Mouse (Mus musculus): ENCODE data around the gene Slc5a10. TPM values are rescaled to one million over a fixed set of nuclear protein-coding genes. Genes with fewer than 3 reads are reported as not detected.
A peak's percentile ranks its signal among the peaks of the same experiment; 100 is the strongest.

Gene Slc5a10
- polyA plus RNA-seq, 1 experiment from 2014 or later, result 0.09 TPM

GRCm38 (mm10) chr11:61671781-61672383, 48.7 kb downstream of the Slc5a10 start:
- ATAC-seq (ENCODE audit: low FRiP score) (no peak), DNase-seq (ENCODE audit: low spot score) (no peak)
- Histone ChIP-seq H3K4me3 (ENCODE audit: low read depth, low read length) (no peak overlapping the region), H3K4me1 (replicated peaks; ENCODE audit: control insufficient read depth, insufficient read depth, low read length) (peaks cover 5% of the 10 kb centered on the region), H3K27me3 (ENCODE audit: control insufficient read depth, insufficient read depth, low read length) (no peaks in the 10 kb centered on the region; the same call in 1 of the 2 replicates), H3K4me2 (replicated peaks; ENCODE audit: low read depth, low read length) (no peak overlapping the region), H3K27ac (ENCODE audit: low read depth, low read length) (no peak overlapping the region), H3K9me3 (ENCODE audit: control insufficient read depth, low read length) (no peaks in the 10 kb centered on the region), H3K9ac (ENCODE audit: low read depth, low read length) (no peak overlapping the region), H3K36me3 (ENCODE audit: control insufficient read depth, insufficient read depth, low read length) (no peaks in the 10 kb centered on the region)
- 65% methylated on average over 19 of the region's 19 CpGs for WGBS

- H3K4me1 ChIP-seq (replicated peaks; ENCODE audit: control insufficient read depth, insufficient read depth, low read length), result no peaks in the 10 kb centered on the region; the same call in 1 of the 2 replicates
- no peaks in the 10 kb centered on the region for H3K9me3 ChIP-seq (ENCODE audit: control insufficient read depth, low read length)
- H3K36me3 ChIP-seq (ENCODE audit: control insufficient read depth, insufficient read depth, low read length), result no peaks in the 10 kb centered on the region
- H3K27ac ChIP-seq (ENCODE audit: low read depth, low read length), result no peak overlapping the region
- WGBS, result 80% methylated on average over 14 of the region's 14 CpGs
- no peaks in the 10 kb centered on the region; the same call in 1 of the 2 replicates for H3K27me3 ChIP-seq (ENCODE audit: control insufficient read depth, insufficient read depth, low read length)
- H3K4me3 ChIP-seq (ENCODE audit: low read depth, low read length), result no peak overlapping the region
- H3K4me2 ChIP-seq (replicated peaks; ENCODE audit: low read depth, low read length), result no peak overlapping the region
- no peak for DNase-seq (ENCODE audit: low spot score)
- no peak for ATAC-seq (ENCODE audit: low FRiP score)
- H3K9ac ChIP-seq (ENCODE audit: low read depth, low read length), result no peak overlapping the region
These were observed 50.8 kb downstream of the Slc5a10 start for GRCm38 (mm10) chr11:61669492-61670490.

- no peak overlapping the region for H3K4me2 ChIP-seq (replicated peaks; ENCODE audit: low read depth, low read length)
- ATAC-seq (ENCODE audit: low FRiP score), result no peak
- DNase-seq (ENCODE audit: low spot score), result no peak
- H3K27ac ChIP-seq (ENCODE audit: low read depth, low read length), result no peak overlapping the region
- WGBS, result 85% methylated on average over 5 of the region's 5 CpGs
- no peaks in the 10 kb centered on the region for H3K9me3 ChIP-seq (ENCODE audit: control insufficient read depth, low read length)
- H3K36me3 ChIP-seq (ENCODE audit: control insufficient read depth, insufficient read depth, low read length), result no peaks in the 10 kb centered on the region
- H3K4me1 ChIP-seq (replicated peaks; ENCODE audit: control insufficient read depth, insufficient read depth, low read length), result no peaks in the 10 kb centered on the region
- no peak overlapping the region for H3K9ac ChIP-seq (ENCODE audit: low read depth, low read length)
- H3K4me3 ChIP-seq (ENCODE audit: low read depth, low read length), result no peak overlapping the region
- H3K27me3 ChIP-seq (ENCODE audit: control insufficient read depth, insufficient read depth, low read length), result no peaks in the 10 kb centered on the region; the same call in 1 of the 2 replicates
These were observed 52.8 kb downstream of the Slc5a10 start for GRCm38 (mm10) chr11:61667782-61668181.

- H3K4me2 ChIP-seq (replicated peaks; ENCODE audit: low read depth, low read length), result no peak overlapping the region
- H3K9me3 ChIP-seq (ENCODE audit: control insufficient read depth, low read length), result no peaks in the 10 kb centered on the region
- no peaks in the 10 kb centered on the region for H3K27me3 ChIP-seq (ENCODE audit: control insufficient read depth, insufficient read depth, low read length)
- H3K4me3 ChIP-seq (ENCODE audit: low read depth, low read length), result no peak overlapping the region
- no peaks in the 10 kb centered on the region for H3K36me3 ChIP-seq (ENCODE audit: control insufficient read depth, insufficient read depth, low read length)
- DNase-seq (ENCODE audit: low spot score) (no peak), ATAC-seq (ENCODE audit: low FRiP score) (no peak)
- WGBS, result 77% methylated on average over 5 of the region's 5 CpGs
- no peak overlapping the region for H3K9ac ChIP-seq (ENCODE audit: low read depth, low read length)
- no peaks in the 10 kb centered on the region for H3K4me1 ChIP-seq (replicated peaks; ENCODE audit: control insufficient read depth, insufficient read depth, low read length)
- H3K27ac ChIP-seq (ENCODE audit: low read depth, low read length), result no peak overlapping the region
These were observed 53.4 kb downstream of the Slc5a10 start for GRCm38 (mm10) chr11:61667248-61667647.

- H3K36me3 ChIP-seq (ENCODE audit: control insufficient read depth, insufficient read depth, low read length), result no peaks in the 10 kb centered on the region
- no peak overlapping the region for H3K9ac ChIP-seq (ENCODE audit: low read depth, low read length)
- no peak overlapping the region for H3K4me3 ChIP-seq (ENCODE audit: low read depth, low read length)
- no peaks in the 10 kb centered on the region for H3K27me3 ChIP-seq (ENCODE audit: control insufficient read depth, insufficient read depth, low read length)
- H3K4me1 ChIP-seq (replicated peaks; ENCODE audit: control insufficient read depth, insufficient read depth, low read length), result no peaks in the 10 kb centered on the region
- H3K4me2 ChIP-seq (replicated peaks; ENCODE audit: low read depth, low read length), result no peak overlapping the region
- peak; percentile 61 for DNase-seq (ENCODE audit: low spot score)
- no peak overlapping the region for H3K27ac ChIP-seq (ENCODE audit: low read depth, low read length)
- WGBS, result 46% methylated on average over 7 of the region's 7 CpGs
- no peaks in the 10 kb centered on the region for H3K9me3 ChIP-seq (ENCODE audit: control insufficient read depth, low read length)
- ATAC-seq (ENCODE audit: low FRiP score), result no peak
These were observed 54.4 kb downstream of the Slc5a10 start for GRCm38 (mm10) chr11:61665991-61666799.

GRCm38 (mm10) chr11:61665401-61665800, 55.2 kb downstream of the Slc5a10 start:
- H3K9ac ChIP-seq (ENCODE audit: low read depth, low read length), result no peak overlapping the region
- no peak overlapping the region for H3K4me3 ChIP-seq (ENCODE audit: low read depth, low read length)
- H3K36me3 ChIP-seq (ENCODE audit: control insufficient read depth, insufficient read depth, low read length), result no peaks in the 10 kb centered on the region
- no peaks in the 10 kb centered on the region for H3K4me1 ChIP-seq (replicated peaks; ENCODE audit: control insufficient read depth, insufficient read depth, low read length)
- H3K4me2 ChIP-seq (replicated peaks; ENCODE audit: low read depth, low read length), result no peak overlapping the region
- H3K27ac ChIP-seq (ENCODE audit: low read depth, low read length), result no peak overlapping the region
- ATAC-seq (ENCODE audit: low FRiP score), result no peak
- 84% methylated on average over 4 of the region's 4 CpGs for WGBS
- no peaks in the 10 kb centered on the region for H3K27me3 ChIP-seq (ENCODE audit: control insufficient read depth, insufficient read depth, low read length)
- DNase-seq (ENCODE audit: low spot score), result no peak
- H3K9me3 ChIP-seq (ENCODE audit: control insufficient read depth, low read length), result no peaks in the 10 kb centered on the region

GRCm38 (mm10) chr11:61662189-61662588, 58.4 kb downstream of the Slc5a10 start:
- H3K9ac ChIP-seq (ENCODE audit: low read depth, low read length), result no peak overlapping the region
- H3K27ac ChIP-seq (ENCODE audit: low read depth, low read length), result no peak overlapping the region
- no peak overlapping the region for H3K4me2 ChIP-seq (replicated peaks; ENCODE audit: low read depth, low read length)
- DNase-seq (ENCODE audit: low spot score) (no peak), ATAC-seq (ENCODE audit: low FRiP score) (no peak)
- no peak overlapping the region for H3K4me3 ChIP-seq (ENCODE audit: low read depth, low read length)
- H3K9me3 ChIP-seq (ENCODE audit: control insufficient read depth, low read length), result no peaks in the 10 kb centered on the region
- no peaks in the 10 kb centered on the region for H3K4me1 ChIP-seq (replicated peaks; ENCODE audit: control insufficient read depth, insufficient read depth, low read length)
- no peaks in the 10 kb centered on the region for H3K27me3 ChIP-seq (ENCODE audit: control insufficient read depth, insufficient read depth, low read length)
- no peaks in the 10 kb centered on the region for H3K36me3 ChIP-seq (ENCODE audit: control insufficient read depth, insufficient read depth, low read length)
- WGBS, result 98% methylated on average over 5 of the region's 5 CpGs

GRCm38 (mm10) chr11:61660806-61661392, 59.7 kb downstream of the Slc5a10 start:
- no peak overlapping the region for H3K4me2 ChIP-seq (replicated peaks; ENCODE audit: low read depth, low read length)
- H3K9me3 ChIP-seq (ENCODE audit: control insufficient read depth, low read length), result no peaks in the 10 kb centered on the region
- DNase-seq (ENCODE audit: low spot score) (no peak), ATAC-seq (ENCODE audit: low FRiP score) (no peak)
- no peak overlapping the region for H3K9ac ChIP-seq (ENCODE audit: low read depth, low read length)
- no peaks in the 10 kb centered on the region for H3K36me3 ChIP-seq (ENCODE audit: control insufficient read depth, insufficient read depth, low read length)
- no peak overlapping the region for H3K27ac ChIP-seq (ENCODE audit: low read depth, low read length)
- WGBS, result 73% methylated on average over 7 of the region's 7 CpGs
- no peaks in the 10 kb centered on the region for H3K4me1 ChIP-seq (replicated peaks; ENCODE audit: control insufficient read depth, insufficient read depth, low read length)
- H3K4me3 ChIP-seq (ENCODE audit: low read depth, low read length), result no peak overlapping the region
- no peaks in the 10 kb centered on the region for H3K27me3 ChIP-seq (ENCODE audit: control insufficient read depth, insufficient read depth, low read length)

Measured in hindbrain, embryonic 11.5 days (tissue).